8 mouse cellular contexts compared by ENCODE assay signal in genomic region chr5:136863961-136864674, GRCm38 (mm10). TPM values are rescaled to one million over a fixed set of nuclear protein-coding genes. Genes with fewer than 3 reads are reported as not detected.
A peak's percentile ranks its signal among the peaks of the same experiment; 100 is the strongest.
DNase-seq lines count a peak whose midpoint lies in the region; ATAC-seq and TF ChIP-seq lines count a peak whose summit lies in the region.

No protein-coding gene starts in this region.

- peak overlapping the region; percentile 27 for H3K4me3 ChIP-seq in midbrain, embryonic 10.5 days
- H3K4me3 ChIP-seq in midbrain, embryonic 16.5 days (ENCODE audit: low read depth, low read length): no peak overlapping the region
- no peak overlapping the region for H3K4me3 ChIP-seq in spleen, adult 2 months (ENCODE audit: extremely low read depth, insufficient read depth, insufficient read length)

- H3K4me1 ChIP-seq in midbrain, embryonic 10.5 days: peaks cover 47% of the 10 kb centered on the region
- H3K4me1 ChIP-seq in midbrain, embryonic 16.5 days (ENCODE audit: control insufficient read depth, insufficient read depth, low read length): peaks cover 10% of the 10 kb centered on the region
- H3K4me1 ChIP-seq in spleen, adult 2 months (ENCODE audit: control insufficient read depth, insufficient read depth, insufficient read length): peaks cover 22% of the 10 kb centered on the region

- peak; percentile 76 for DNase-seq in midbrain, embryonic 10.5 days (ENCODE audit: low spot score)
- DNase-seq in forelimb bud, embryonic 11.5 days (ENCODE audit: low read depth, low spot score): peak; percentile 94
- DNase-seq in kidney, postnatal 36 days: peak; percentile 40 to 68
- peak; percentile 69 for DNase-seq in lung, postnatal 36 days
- DNase-seq in spleen, adult 2 months (ENCODE audit: low read depth in 1 of 2, low spot score in 2 of 2): peak; percentile 22 to 76
- no peak for DNase-seq in cerebellum, adult 9-11 months

- no peak overlapping the region for H3K9ac ChIP-seq in midbrain, embryonic 16.5 days (ENCODE audit: low read depth, low read length)

- peak overlapping the region; percentile 84 for H3K27ac ChIP-seq in midbrain, embryonic 10.5 days (replicated peaks)
- H3K27ac ChIP-seq in midbrain, embryonic 16.5 days (ENCODE audit: low read length): no peak overlapping the region
- H3K27ac ChIP-seq in spleen, adult 2 months (ENCODE audit: insufficient read depth, low read length): peak overlapping the region; percentile 72

- H3K27me3 ChIP-seq in midbrain, embryonic 10.5 days (ENCODE audit: low read depth, poor library complexity, severe bottlenecking): peaks cover 17% of the 10 kb centered on the region
- no peaks in the 10 kb centered on the region for H3K27me3 ChIP-seq in midbrain, embryonic 16.5 days (ENCODE audit: control insufficient read depth, insufficient read depth, low read depth, low read length)
- no peaks in the 10 kb centered on the region for H3K27me3 ChIP-seq in spleen, adult 2 months (ENCODE audit: control insufficient read depth, insufficient read depth, low read length)

- H3K4me2 ChIP-seq in midbrain, embryonic 16.5 days (ENCODE audit: low read length): no peak overlapping the region

- TF ChIP-seq CTCF in spleen, adult 2 months (IDR thresholded peaks at IDR 0.05; ENCODE audit: extremely low read depth, insufficient read depth, insufficient read length, insufficient replicate concordance): no peak

- WGBS in midbrain, embryonic 10.5 days: 20% methylated on average over 14 of the region's 14 CpGs
- WGBS in midbrain, embryonic 16.5 days: 22% methylated on average over 14 of the region's 14 CpGs
- WGBS in spleen, adult 2 months: 3% methylated on average over 14 of the region's 14 CpGs

- no peaks in the 10 kb centered on the region for H3K36me3 ChIP-seq in midbrain, embryonic 10.5 days
- H3K36me3 ChIP-seq in midbrain, embryonic 16.5 days (ENCODE audit: control insufficient read depth, insufficient read depth, low read length): no peaks in the 10 kb centered on the region
- H3K36me3 ChIP-seq in spleen, adult 2 months (ENCODE audit: control insufficient read depth, insufficient read depth, low read length): no peaks in the 10 kb centered on the region

- no peak for ATAC-seq in midbrain, embryonic 16.5 days
- peak; percentile 72 to 80 for ATAC-seq in hematopoietic stem cell, adult 5-6 weeks (replicated peaks in 1 of 2; ENCODE audit: insufficient read depth in 1 of 2, low FRiP score in 2 of 2, low TSS enrichment in 1 of 2, low read depth in 1 of 2, poor library complexity in 2 of 2, severe bottlenecking in 2 of 2)

- H3K9me3 ChIP-seq in midbrain, embryonic 10.5 days (replicated peaks): no peaks in the 10 kb centered on the region
- no peaks in the 10 kb centered on the region for H3K9me3 ChIP-seq in midbrain, embryonic 16.5 days (replicated peaks; ENCODE audit: control insufficient read depth, low read length, poor library complexity, severe bottlenecking)

- TF ChIP-seq POLR2A in spleen, adult 2 months (IDR thresholded peaks at IDR 0.05; ENCODE audit: low read depth, low read length): no peak

RNA-seq across cellular contexts. Expression of gene Col26a1, which starts 18.9 kb away (rescaled TPM):
- 38.0 and 44.3 TPM in 2 replicates for polyA plus RNA-seq in midbrain, embryonic 10.5 days (2016; fragmentation: Nextera tagmentation; extraction: Ambion mirVana)
- 22.1 and 24.4 TPM in 2 replicates for polyA plus RNA-seq in midbrain, embryonic 16.5 days (2015; fragmentation: Nextera tagmentation; extraction: Ambion mirVana)
- total RNA-seq in hematopoietic stem cell, adult 5-6 weeks (2017): not detected in 2 replicates
- polyA plus RNA-seq in spleen, adult 2 months (2012; rRNA removed): 0.87 and 0.98 TPM in 2 replicates

RNA-seq across cellular contexts. Expression of gene Ift22, which starts 43.8 kb away (rescaled TPM):
- polyA plus RNA-seq in midbrain, embryonic 10.5 days (2016; fragmentation: Nextera tagmentation; extraction: Ambion mirVana): 104 and 114 TPM in 2 replicates
- 133 and 134 TPM in 2 replicates for polyA plus RNA-seq in midbrain, embryonic 16.5 days (2015; fragmentation: Nextera tagmentation; extraction: Ambion mirVana)
- 7.3 and 12.8 TPM in 2 replicates for total RNA-seq in hematopoietic stem cell, adult 5-6 weeks (2017)
- polyA plus RNA-seq in spleen, adult 2 months (2012; rRNA removed): 6.3 and 8.3 TPM in 2 replicates

Comparison
In these comparisons a context has a peak if more than half of its experiments do, and no peak if none do; other contexts are left out.
1. RNA of gene Col26a1, which starts 18.9 kb away (polyA plus RNA-seq): 38.0 to 44.3 TPM in midbrain, embryonic 10.5 days and 22.1 to 24.4 TPM in midbrain, embryonic 16.5 days; 0.87 to 0.98 TPM in spleen, adult 2 months; every median in the first group is over 10 times any median in the second.
2. RNA of gene Ift22, which starts 43.8 kb away (polyA plus RNA-seq): 133 to 134 TPM in midbrain, embryonic 16.5 days and 104 to 114 TPM in midbrain, embryonic 10.5 days; 6.3 to 8.3 TPM in spleen, adult 2 months; every median in the first group is over 10 times any median in the second.